Mouse (Mus musculus) kidney, adult 2 months (tissue): Measurements from ENCODE around the gene Scn1b.

ENCODE experiments used
- CTCF ChIP-seq: fragments of 200-500 bp; conservative IDR thresholded peaks from 2 replicates; pipeline ENCODE4 v1.5.1; 2011; ENCODE audit warnings: low read depth, mild to moderate bottlenecking, control low read depth, low read length, moderate library complexity, mixed read lengths; ENCODE audit not compliant: insufficient read depth, insufficient read length
- POLR2A ChIP-seq: fragments of 200-500 bp; IDR thresholded peaks from one replicate; pipeline ENCODE4 v1.6.1; 2011; ENCODE audit warnings: low read depth, low read length, control low read depth

GRCm38 (mm10) chr7:31096892-31097564, 29.8 kb downstream of the Scn1b start:
- TF ChIP-seq POLR2A (no peak), CTCF (no peak)
